16 mouse cellular contexts compared by ENCODE assay signal in genomic region chr7:141510681-141511191, GRCm38 (mm10). TPM values are rescaled to one million over a fixed set of nuclear protein-coding genes. Genes with fewer than 3 reads are reported as not detected.
DNase-seq lines count a peak whose midpoint lies in the region; ATAC-seq lines count a peak whose summit lies in the region.
"Had no signal": no experiment of that assay in that cellular context is flagged by ENCODE, and none has a peak within 500 bp of the region (broad histone marks: within the 10 kb centered on the region; RNA-seq: fewer than 3 reads in every experiment).

No protein-coding gene starts in this region.

- H3K4me3 ChIP-seq in hindbrain, embryonic 10.5 days: no peak overlapping the region
- H3K4me3 ChIP-seq in hindbrain, embryonic 12.5 days: no peak overlapping the region
- H3K4me3 ChIP-seq in heart, embryonic 16.5 days (ENCODE audit: low read length): no peak overlapping the region
- H3K4me3 ChIP-seq: embryonic facial prominence, embryonic 15.5 days; left cerebral cortex, adult 2 months; midbrain, embryonic 12.5 days; neural tube, embryonic 12.5 days had no signal

- ATAC-seq in cerebellum, adult (ENCODE audit: insufficient number of reproducible peaks, low FRiP score, low TSS enrichment): peak; percentile 74; the same call in 1 of the 2 replicates
- ATAC-seq in hindbrain, embryonic 12.5 days (ENCODE audit: low FRiP score): no peak
- peak; percentile 70; the same call in 1 of the 2 replicates for ATAC-seq in heart, embryonic 16.5 days (replicated peaks; ENCODE audit: extremely low read depth, insufficient read depth, low FRiP score)

- no peak overlapping the region for H3K9ac ChIP-seq in hindbrain, embryonic 12.5 days
- no peak overlapping the region; the same call in 1 of the 2 replicates for H3K9ac ChIP-seq in heart, embryonic 16.5 days (ENCODE audit: low read length)
- H3K9ac ChIP-seq: embryonic facial prominence, embryonic 15.5 days; midbrain, embryonic 12.5 days; neural tube, embryonic 12.5 days had no signal

- H3K4me2 ChIP-seq in hindbrain, embryonic 12.5 days (replicated peaks): no peak overlapping the region
- no peak overlapping the region for H3K4me2 ChIP-seq in heart, embryonic 16.5 days (ENCODE audit: low read depth, low read length)
- H3K4me2 ChIP-seq: embryonic facial prominence, embryonic 15.5 days; liver, embryonic 11.5 days; midbrain, embryonic 12.5 days; neural tube, embryonic 12.5 days had no signal

- no peaks in the 10 kb centered on the region for H3K9me3 ChIP-seq in hindbrain, embryonic 10.5 days
- H3K9me3 ChIP-seq in hindbrain, embryonic 12.5 days (replicated peaks): no peaks in the 10 kb centered on the region
- H3K9me3 ChIP-seq in heart, embryonic 16.5 days (replicated peaks; ENCODE audit: control insufficient read depth, low read length): no peaks in the 10 kb centered on the region
- H3K9me3 ChIP-seq: embryonic facial prominence, embryonic 15.5 days; midbrain, embryonic 12.5 days had no signal

- no peak for DNase-seq in cerebellum, postnatal 4 days (ENCODE audit: low spot score in 2 of 2)
- no peak for DNase-seq in hindbrain, embryonic 10.5 days (ENCODE audit: low spot score)
- DNase-seq in cerebellum, adult 18-20 months: peak; percentile 71
- DNase-seq in right cerebral cortex, postnatal 10 days (ENCODE audit: low spot score in 2 of 2): no peak
- no peak for DNase-seq in adrenal gland, adult (ENCODE audit: inconsistent age in 2 of 2, low spot score in 1 of 2)
- DNase-seq: adrenal gland, adult 2 months; kidney, adult 2 months; lung, postnatal 14 days had no signal

- 67% methylated on average over 8 of the region's 8 CpGs for WGBS in hindbrain, embryonic 10.5 days
- 59% methylated on average over 8 of the region's 8 CpGs for WGBS in hindbrain, embryonic 12.5 days
- 67% methylated on average over 8 of the region's 8 CpGs for WGBS in heart, embryonic 16.5 days

- H3K4me1 ChIP-seq in hindbrain, embryonic 10.5 days (replicated peaks): peaks cover 26% of the 10 kb centered on the region
- H3K4me1 ChIP-seq in hindbrain, embryonic 12.5 days: no peaks in the 10 kb centered on the region
- H3K4me1 ChIP-seq in heart, embryonic 16.5 days (ENCODE audit: control insufficient read depth, insufficient read depth, low read length): peaks cover 16% of the 10 kb centered on the region
- H3K4me1 ChIP-seq: embryonic facial prominence, embryonic 15.5 days; midbrain, embryonic 12.5 days; neural tube, embryonic 12.5 days had no signal

- peak overlapping the region; percentile 50; the same call in 1 of the 2 replicates for H3K27ac ChIP-seq in hindbrain, embryonic 10.5 days
- no peak overlapping the region for H3K27ac ChIP-seq in hindbrain, embryonic 12.5 days
- H3K27ac ChIP-seq in heart, embryonic 16.5 days (ENCODE audit: low read length): peak overlapping the region; percentile 56
- H3K27ac ChIP-seq: embryonic facial prominence, embryonic 15.5 days; left cerebral cortex, adult 2 months; midbrain, embryonic 12.5 days; neural tube, embryonic 12.5 days had no signal

- H3K36me3 ChIP-seq in hindbrain, embryonic 10.5 days: peaks cover 50% of the 10 kb centered on the region
- peaks cover 33% of the 10 kb centered on the region for H3K36me3 ChIP-seq in hindbrain, embryonic 12.5 days
- peaks cover 6% of the 10 kb centered on the region; the same call in 1 of the 2 replicates for H3K36me3 ChIP-seq in heart, embryonic 16.5 days (ENCODE audit: control insufficient read depth, insufficient read depth)

- H3K27me3 ChIP-seq in hindbrain, embryonic 10.5 days (ENCODE audit: insufficient read depth, poor library complexity, severe bottlenecking): no peaks in the 10 kb centered on the region
- H3K27me3 ChIP-seq in hindbrain, embryonic 12.5 days: no peaks in the 10 kb centered on the region
- H3K27me3 ChIP-seq in heart, embryonic 16.5 days (ENCODE audit: control insufficient read depth, insufficient read depth, low read length): no peaks in the 10 kb centered on the region
- H3K27me3 ChIP-seq: embryonic facial prominence, embryonic 15.5 days; midbrain, embryonic 12.5 days; neural tube, embryonic 12.5 days had no signal

RNA-seq across cellular contexts. Expression of gene Chid1, which starts 28.9 kb away (rescaled TPM):
- polyA plus RNA-seq in hindbrain, embryonic 10.5 days (2016; fragmentation: Nextera tagmentation; extraction: Ambion mirVana): 24.9 and 30.2 TPM in 2 replicates
- 31.8 and 32.1 TPM in 2 replicates for polyA plus RNA-seq in hindbrain, embryonic 12.5 days (2016; fragmentation: Nextera tagmentation; extraction: Ambion mirVana)
- 33.3 and 34.2 TPM in 2 replicates for polyA plus RNA-seq in heart, embryonic 16.5 days (2015; fragmentation: Nextera tagmentation; extraction: Ambion mirVana)

RNA-seq across cellular contexts. Expression of gene Tspan4, which starts 35.7 kb away (rescaled TPM):
- 36.3 and 38.6 TPM in 2 replicates for polyA plus RNA-seq in hindbrain, embryonic 10.5 days (2016; fragmentation: Nextera tagmentation; extraction: Ambion mirVana)
- polyA plus RNA-seq in hindbrain, embryonic 12.5 days (2016; fragmentation: Nextera tagmentation; extraction: Ambion mirVana): 30.1 and 31.1 TPM in 2 replicates
- 61.0 and 61.5 TPM in 2 replicates for polyA plus RNA-seq in heart, embryonic 16.5 days (2015; fragmentation: Nextera tagmentation; extraction: Ambion mirVana)

RNA-seq across cellular contexts. Expression of gene Polr2l, which starts 35.8 kb away (rescaled TPM):
- polyA plus RNA-seq in hindbrain, embryonic 10.5 days (2016; fragmentation: Nextera tagmentation; extraction: Ambion mirVana): 89.5 and 90.0 TPM in 2 replicates
- polyA plus RNA-seq in hindbrain, embryonic 12.5 days (2016; fragmentation: Nextera tagmentation; extraction: Ambion mirVana): 62.0 and 69.0 TPM in 2 replicates
- polyA plus RNA-seq in heart, embryonic 16.5 days (2015; fragmentation: Nextera tagmentation; extraction: Ambion mirVana): 56.7 and 61.5 TPM in 2 replicates

RNA-seq across cellular contexts. Expression of gene Cd151, which starts 43.5 kb away (rescaled TPM):
- 26.0 and 29.7 TPM in 2 replicates for polyA plus RNA-seq in hindbrain, embryonic 10.5 days (2016; fragmentation: Nextera tagmentation; extraction: Ambion mirVana)
- polyA plus RNA-seq in hindbrain, embryonic 12.5 days (2016; fragmentation: Nextera tagmentation; extraction: Ambion mirVana): 14.4 and 17.3 TPM in 2 replicates
- 42.2 and 44.0 TPM in 2 replicates for polyA plus RNA-seq in heart, embryonic 16.5 days (2015; fragmentation: Nextera tagmentation; extraction: Ambion mirVana)

RNA-seq across cellular contexts. Expression of gene Cracr2b, which starts 49.8 kb away (rescaled TPM):
- 8.1 and 9.1 TPM in 2 replicates for polyA plus RNA-seq in hindbrain, embryonic 10.5 days (2016; fragmentation: Nextera tagmentation; extraction: Ambion mirVana)
- 7.7 and 8.9 TPM in 2 replicates for polyA plus RNA-seq in hindbrain, embryonic 12.5 days (2016; fragmentation: Nextera tagmentation; extraction: Ambion mirVana)
- polyA plus RNA-seq in heart, embryonic 16.5 days (2015; fragmentation: Nextera tagmentation; extraction: Ambion mirVana): 24.2 and 26.1 TPM in 2 replicates

Comparison
In these comparisons a context has a peak if more than half of its experiments do, and no peak if none do; other contexts are left out.
1. DNase-seq: peak in cerebellum, adult 18-20 months (2 of 2); none in cerebellum, postnatal 4 days (0 of 2), hindbrain, embryonic 10.5 days (single experiment), right cerebral cortex, postnatal 10 days (0 of 2) and adrenal gland, adult (0 of 2).